In the genomic region with DNA sequence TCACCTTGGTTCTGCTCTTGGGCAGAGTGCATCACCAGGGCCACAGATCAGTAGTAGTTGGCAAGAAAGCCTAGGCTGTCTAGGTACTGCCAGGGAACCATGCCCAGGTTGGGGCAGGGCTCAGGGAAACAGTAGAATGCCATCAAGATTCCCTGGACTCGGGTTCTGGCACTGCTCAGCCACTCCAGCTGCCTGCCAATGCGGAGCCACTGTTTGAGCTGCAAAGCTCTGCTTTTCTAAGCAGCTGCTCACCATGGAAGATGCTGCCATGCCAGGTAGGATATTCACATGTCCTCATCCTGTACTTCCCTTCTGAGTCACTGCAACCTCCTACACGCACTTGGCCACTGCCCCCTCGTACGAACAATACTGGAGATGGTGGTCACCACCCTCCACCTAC, we compare ENCODE assay signal across 10 mouse cellular contexts. TPM values are rescaled to one million over a fixed set of nuclear protein-coding genes. Genes with fewer than 3 reads are reported as not detected.
DNase-seq lines count a peak whose midpoint lies in the region; ATAC-seq lines count a peak whose summit lies in the region.
"Had no signal": no experiment of that assay in that cellular context is flagged by ENCODE, and none has a peak within 500 bp of the region (broad histone marks: within the 10 kb centered on the region; RNA-seq: fewer than 3 reads in every experiment).

No protein-coding gene starts in this region.

- peaks cover 25% of the 10 kb centered on the region for H3K4me1 ChIP-seq in hindbrain, embryonic 12.5 days

- no peak overlapping the region for H3K4me3 ChIP-seq in hindbrain, embryonic 12.5 days
- H3K4me3 ChIP-seq: erythroblast, embryonic 14.5 days; lung, embryonic 15.5 days had no signal

- H3K9me3 ChIP-seq in hindbrain, embryonic 12.5 days (replicated peaks), result no peaks in the 10 kb centered on the region
- H3K9me3 ChIP-seq: lung, embryonic 15.5 days had no signal

- H3K4me2 ChIP-seq in hindbrain, embryonic 12.5 days (replicated peaks), result no peak overlapping the region
- H3K4me2 ChIP-seq: lung, embryonic 15.5 days had no signal

- H3K27me3 ChIP-seq in hindbrain, embryonic 12.5 days, result no peaks in the 10 kb centered on the region
- H3K27me3 ChIP-seq: lung, embryonic 15.5 days had no signal

- no peak overlapping the region for H3K9ac ChIP-seq in hindbrain, embryonic 12.5 days
- H3K9ac ChIP-seq: lung, embryonic 15.5 days had no signal

- H3K27ac ChIP-seq in hindbrain, embryonic 12.5 days, result no peak overlapping the region

- peak; percentile 54 for DNase-seq in kidney, adult 18-20 months
- DNase-seq in kidney, postnatal 14 days, result no peak
- DNase-seq in brain, adult 2 months (ENCODE audit: low read depth, low spot score), result peak; percentile 85
- peak; percentile 85 to 89 for DNase-seq in cerebellum, postnatal 10 days
- DNase-seq in heart, postnatal 14 days, result peak; percentile 53 to 66
- no peak for DNase-seq in spleen, adult 18-20 months
- no peak for DNase-seq in thymus, postnatal 36 days

- WGBS in hindbrain, embryonic 12.5 days, result 91% methylated on average over 5 of the region's 5 CpGs

- no peak for ATAC-seq in hindbrain, embryonic 12.5 days (ENCODE audit: low FRiP score)

- H3K36me3 ChIP-seq in hindbrain, embryonic 12.5 days, result peaks cover 4% of the 10 kb centered on the region; the same call in 1 of the 2 replicates
- H3K36me3 ChIP-seq: lung, embryonic 15.5 days had no signal

- intact Hi-C loops in heart, postnatal 14 days (cut with DNase I), result no loop called here

RNA-seq across cellular contexts. Expression of a gene that starts 4.7 kb away (rescaled TPM):
- 10 to 100 TPM; 11.4 to 13.1 TPM for total RNA-seq in heart, postnatal 14 days (2021)
- polyA plus RNA-seq in hindbrain, embryonic 12.5 days (2016; fragmentation: Nextera tagmentation; extraction: Ambion mirVana), result 32.5 and 32.6 TPM in 2 replicates

RNA-seq across cellular contexts. Expression of a gene that starts 28.5 kb away (rescaled TPM):
- not detected for total RNA-seq in heart, postnatal 14 days (2021)
- polyA plus RNA-seq in hindbrain, embryonic 12.5 days (2016; fragmentation: Nextera tagmentation; extraction: Ambion mirVana), result 0.17 and 0.18 TPM in 2 replicates

RNA-seq across cellular contexts. Expression of a gene that starts 36.1 kb away (rescaled TPM):
- under 1 TPM in 1 of 2 experiments, not detected in 1; 0.17 TPM for total RNA-seq in heart, postnatal 14 days (2021)
- 0.27 TPM in 1 of 2 replicates, not detected in the other for polyA plus RNA-seq in hindbrain, embryonic 12.5 days (2016; fragmentation: Nextera tagmentation; extraction: Ambion mirVana)

RNA-seq across cellular contexts. Expression of a gene that starts 36.1 kb away (rescaled TPM):
- 10 to 100 TPM; 60.6 to 62.7 TPM for total RNA-seq in heart, postnatal 14 days (2021)
- 53.6 and 57.5 TPM in 2 replicates for polyA plus RNA-seq in hindbrain, embryonic 12.5 days (2016; fragmentation: Nextera tagmentation; extraction: Ambion mirVana)

Comparison
In these comparisons a context has a peak if more than half of its experiments do, and no peak if none do; other contexts are left out.
1. DNase-seq: peak in kidney, adult 18-20 months (single experiment), brain, adult 2 months (single experiment), cerebellum, postnatal 10 days (2 of 2) and heart, postnatal 14 days (2 of 2); none in kidney, postnatal 14 days (single experiment), spleen, adult 18-20 months (0 of 2) and thymus, postnatal 36 days (0 of 2).